Mouse (Mus musculus) cerebellum, adult 9-10 months (tissue): Measurements from ENCODE around the gene Gm44596.

Experiments used
- DNase-seq: peaks from one replicate; pipeline ENCODE4 v3.0.0; 2022

Gm44596 gene

GRCm38 (mm10) chr6:128432356-128432915, 57.1 kb downstream of the Gm44596 start:
- peak; percentile 85 for DNase-seq

- peak; percentile 79 for DNase-seq
These were observed 58.3 kb downstream of the Gm44596 start for GRCm38 (mm10) chr6:128433566-128433965.

- DNase-seq = peak; percentile 87
These were observed 60.2 kb downstream of the Gm44596 start for GRCm38 (mm10) chr6:128435474-128435873.

- peak; percentile 63 for DNase-seq
These were observed 61.2 kb downstream of the Gm44596 start for GRCm38 (mm10) chr6:128436356-128437005.

- no peak for DNase-seq
These were observed 62.0 kb downstream of the Gm44596 start for GRCm38 (mm10) chr6:128437288-128437687.

DNA sequence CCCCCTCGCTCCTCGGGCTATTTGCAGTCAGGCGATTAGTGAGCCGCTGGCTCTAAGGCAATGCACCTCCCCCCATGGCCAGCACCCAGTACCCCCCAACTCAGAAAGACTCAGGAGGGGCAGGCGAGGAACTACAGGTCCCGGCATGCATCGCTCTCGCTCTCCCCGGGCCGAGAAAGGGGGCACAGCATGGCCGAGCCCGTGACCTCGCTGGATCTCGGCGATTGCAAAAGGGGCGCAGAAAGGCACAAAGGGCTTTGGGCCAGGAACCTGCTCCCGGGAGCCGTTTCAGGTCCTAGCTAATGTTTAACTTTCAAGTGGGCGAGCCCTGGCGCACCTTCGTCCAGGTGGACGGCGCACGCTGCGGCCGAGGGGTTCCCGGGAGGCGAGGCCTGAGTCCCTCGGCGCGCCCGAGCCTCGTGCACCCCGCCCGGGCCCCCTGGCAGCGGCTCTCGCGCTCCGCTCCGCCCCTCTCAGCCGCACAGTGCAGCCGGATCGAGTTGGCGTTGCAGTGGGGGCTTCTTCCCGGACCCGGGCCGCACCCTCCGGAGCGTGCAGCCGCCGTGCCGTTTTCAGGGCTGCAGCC, 62.5 kb downstream of the Gm44596 start:
- peak; percentile 78 for DNase-seq

GRCm38 (mm10) chr6:128438317-128438870, 63.1 kb downstream of the Gm44596 start, which contains the start of gene Fkbp4:
TSS of gene Fkbp4 (minus strand) at chr6:128438677.
- DNase-seq = peak; percentile 91

- peak; percentile 70 for DNase-seq
These were observed 63.6 kb downstream of the Gm44596 start for GRCm38 (mm10) chr6:128438871-128439341.

DNA sequence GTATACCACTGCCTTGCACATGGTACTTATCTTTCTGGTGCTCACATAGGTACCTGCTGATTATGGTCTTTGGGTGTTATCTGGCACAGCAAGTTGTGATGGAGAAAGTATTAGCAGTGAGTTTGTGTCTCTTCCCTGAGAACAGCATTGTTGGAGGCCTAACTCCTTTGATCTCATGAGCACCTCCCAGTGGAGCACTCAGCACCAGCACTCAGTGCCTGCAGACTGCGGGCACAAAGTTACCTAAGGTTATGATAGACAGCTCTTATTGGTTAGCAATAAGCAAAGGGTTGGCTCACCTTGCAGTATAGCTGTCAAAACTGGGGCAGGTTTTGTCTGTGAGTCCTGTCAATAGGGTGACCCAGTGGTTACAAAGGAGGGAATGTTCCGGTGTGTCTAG, 64.9 kb downstream of the Gm44596 start:
- DNase-seq = peak; percentile 42

GRCm38 (mm10) chr6:128445761-128446535, 70.6 kb downstream of the Gm44596 start:
- peak; percentile 75 for DNase-seq

GRCm38 (mm10) chr6:128447063-128447462, 71.8 kb downstream of the Gm44596 start:
- DNase-seq = no peak

DNA sequence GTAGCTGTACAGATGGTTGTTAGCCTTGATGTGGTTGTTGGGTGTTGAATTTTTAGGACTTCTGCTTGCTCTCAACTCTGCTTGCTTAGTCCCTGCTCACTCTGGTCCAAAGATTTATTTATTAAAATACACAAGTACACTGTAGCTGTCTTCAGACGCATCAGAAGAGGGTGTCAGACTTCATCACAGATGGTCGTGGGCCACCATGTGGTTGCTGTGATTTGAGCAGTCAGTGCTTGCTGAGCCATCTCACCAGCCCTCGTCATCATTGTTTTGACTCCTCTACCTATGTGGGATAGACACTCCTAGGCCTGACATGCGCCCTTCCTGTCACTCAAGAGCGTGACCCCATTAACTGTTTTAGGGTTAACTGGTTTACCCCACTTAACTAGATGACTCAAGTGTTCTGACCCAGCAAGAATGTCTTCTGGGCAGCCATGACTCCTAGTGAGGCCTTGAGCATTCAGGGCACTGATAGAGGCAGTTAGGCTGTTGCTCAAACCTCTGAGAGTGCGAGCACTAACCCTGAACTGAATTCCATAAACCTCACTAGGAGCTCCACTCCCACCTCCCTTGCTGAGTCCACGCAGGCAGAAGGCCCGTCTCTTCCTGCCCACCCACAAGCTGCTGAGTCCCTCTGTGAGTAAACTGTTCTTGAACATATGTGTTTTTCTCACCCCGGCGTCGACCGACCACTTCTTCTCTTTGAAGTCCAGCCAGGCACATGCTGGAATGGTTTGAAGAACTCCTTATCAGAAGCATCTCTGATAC, 80.7 kb downstream of the Gm44596 start:
- DNase-seq = no peak
